25 mouse cellular contexts compared by ENCODE assay signal in genomic region chr11:82013756-82014155, GRCm38 (mm10). TPM values are rescaled to one million over a fixed set of nuclear protein-coding genes. Genes with fewer than 3 reads are reported as not detected.
A peak's percentile ranks its signal among the peaks of the same experiment; 100 is the strongest.
DNase-seq lines count a peak whose midpoint lies in the region; ATAC-seq lines count a peak whose summit lies in the region.
"Had no signal": no experiment of that assay in that cellular context is flagged by ENCODE, and none has a peak within 500 bp of the region (broad histone marks: within the 10 kb centered on the region; RNA-seq: fewer than 3 reads in every experiment).

No protein-coding gene starts in this region.

- peaks cover 6% of the 10 kb centered on the region; the same call in 1 of the 2 replicates for H3K4me1 ChIP-seq in intestine, embryonic 14.5 days (replicated peaks; ENCODE audit: control insufficient read depth, insufficient read depth, low read length)
- 0 out of 2 replicates have a peak, but pooled peaks cover 5% of the 10 kb centered on the region for H3K4me1 ChIP-seq in intestine, embryonic 15.5 days (replicated peaks)
- H3K4me1 ChIP-seq in lung, embryonic 15.5 days: no peaks in the 10 kb centered on the region

- H3K27ac ChIP-seq in intestine, embryonic 14.5 days (ENCODE audit: low read depth): 0 out of 2 replicates have a peak overlapping the region, but pooled peaks have one; percentile 16
- H3K27ac ChIP-seq in intestine, embryonic 15.5 days: no peak overlapping the region
- no peak overlapping the region for H3K27ac ChIP-seq in lung, embryonic 15.5 days

- no peak overlapping the region for H3K4me3 ChIP-seq in intestine, embryonic 14.5 days (ENCODE audit: low read depth, low read length)
- H3K4me3 ChIP-seq in intestine, embryonic 15.5 days (replicated peaks): no peak overlapping the region
- no peak overlapping the region for H3K4me3 ChIP-seq in lung, embryonic 15.5 days

- no peak overlapping the region for H3K9ac ChIP-seq in intestine, embryonic 14.5 days (ENCODE audit: low read length)
- no peak overlapping the region for H3K9ac ChIP-seq in intestine, embryonic 15.5 days
- no peak overlapping the region for H3K9ac ChIP-seq in lung, embryonic 15.5 days

- no peaks in the 10 kb centered on the region for H3K9me3 ChIP-seq in intestine, embryonic 14.5 days (ENCODE audit: control insufficient read depth, low read length)
- no peaks in the 10 kb centered on the region for H3K9me3 ChIP-seq in intestine, embryonic 15.5 days
- H3K9me3 ChIP-seq in lung, embryonic 15.5 days: no peaks in the 10 kb centered on the region

- WGBS in intestine, embryonic 14.5 days: 19% methylated on average over 1 of the region's 1 CpGs
- WGBS in intestine, embryonic 15.5 days: 30% methylated on average over 1 of the region's 1 CpGs
- 12% methylated on average over 1 of the region's 1 CpGs for WGBS in lung, embryonic 15.5 days

- DNase-seq in intestine, embryonic 14.5 days (ENCODE audit: low spot score): no peak
- DNase-seq in lung, adult 18-20 months: no peak
- DNase-seq in 3T3-L1 (ENCODE audit: low read depth, low spot score) (peak; percentile 81), NIH3T3 (ENCODE audit: low read depth) (peak; percentile 66)
- no peak for DNase-seq in kidney, postnatal 14 days
- DNase-seq in kidney, adult 11 months: no peak
- DNase-seq: adrenal gland, adult 2 months; adrenal gland, adult 8-10 months; adrenal gland, postnatal 10 days; adrenal gland, postnatal 14 days; adrenal gland, postnatal 25 days; adrenal gland, postnatal 36 days; B cell, adult 2 months; cerebellum, adult 11 months; cerebellum, adult 11-12 months; cerebellum, adult 18-20 months; cerebellum, adult 2 months had no signal

- H3K27me3 ChIP-seq in intestine, embryonic 14.5 days (replicated peaks; ENCODE audit: control insufficient read depth, insufficient read depth, low read length): no peaks in the 10 kb centered on the region
- H3K27me3 ChIP-seq in intestine, embryonic 15.5 days (replicated peaks): no peaks in the 10 kb centered on the region
- no peaks in the 10 kb centered on the region for H3K27me3 ChIP-seq in lung, embryonic 15.5 days
- H3K27me3 ChIP-seq: Patski had no signal

- no peak for ATAC-seq in intestine, embryonic 14.5 days (replicated peaks; ENCODE audit: low FRiP score, low TSS enrichment, low read depth)
- no peak for ATAC-seq in intestine, embryonic 15.5 days
- 0 out of 2 replicates have a peak, but pooled peaks have one; percentile 10 for ATAC-seq in lung, embryonic 15.5 days (ENCODE audit: borderline replicate concordance, extremely low read depth, low FRiP score, low TSS enrichment)
- ATAC-seq: activated CD4-positive, CD25-positive, alpha-beta regulatory T cell, adult 4 months; CD4-positive, CD25-positive, alpha-beta regulatory T cell, adult 4 months; Patski had no signal

- H3K36me3 ChIP-seq in intestine, embryonic 14.5 days (ENCODE audit: control insufficient read depth, insufficient read depth, low read length): no peaks in the 10 kb centered on the region
- no peaks in the 10 kb centered on the region for H3K36me3 ChIP-seq in intestine, embryonic 15.5 days
- no peaks in the 10 kb centered on the region for H3K36me3 ChIP-seq in lung, embryonic 15.5 days
- H3K36me3 ChIP-seq: G1E had no signal

- H3K4me2 ChIP-seq in intestine, embryonic 14.5 days (ENCODE audit: low read length): no peak overlapping the region
- H3K4me2 ChIP-seq in intestine, embryonic 15.5 days (replicated peaks): no peak overlapping the region
- H3K4me2 ChIP-seq in lung, embryonic 15.5 days: no peak overlapping the region

RNA-seq across cellular contexts. Expression of gene Ccl2, which starts 21.6 kb away (rescaled TPM):
- polyA plus RNA-seq in intestine, embryonic 14.5 days (2014; fragmentation: Nextera tagmentation; extraction: Ambion mirVana): 14.0 and 17.4 TPM in 2 replicates
- polyA plus RNA-seq in intestine, embryonic 15.5 days (2015; fragmentation: Nextera tagmentation; extraction: Ambion mirVana): 10.2 and 10.4 TPM in 2 replicates
- polyA plus RNA-seq in lung, embryonic 15.5 days (2015; fragmentation: Nextera tagmentation; extraction: Ambion mirVana): 26.0 and 29.9 TPM in 2 replicates
- polyA plus RNA-seq: activated CD4-positive, CD25-positive, alpha-beta regulatory T cell, adult 4 months; CD4-positive, CD25-positive, alpha-beta regulatory T cell, adult 4 months; cerebellum, adult 2 months; G1E had no signal

RNA-seq across cellular contexts. Expression of gene Gm17268, which starts 24.6 kb away (rescaled TPM):
- polyA plus RNA-seq in intestine, embryonic 14.5 days (2014; fragmentation: Nextera tagmentation; extraction: Ambion mirVana): not detected in 2 replicates
- not detected in 2 replicates for polyA plus RNA-seq in intestine, embryonic 15.5 days (2015; fragmentation: Nextera tagmentation; extraction: Ambion mirVana)
- not detected in 2 replicates for polyA plus RNA-seq in lung, embryonic 15.5 days (2015; fragmentation: Nextera tagmentation; extraction: Ambion mirVana)
- polyA plus RNA-seq: activated CD4-positive, CD25-positive, alpha-beta regulatory T cell, adult 4 months; adrenal gland, adult 2 months; brain, embryonic 14.5 days; C2C12; CD4-positive, CD25-positive, alpha-beta regulatory T cell, adult 4 months; cerebellum, adult 2 months; G1E; Patski had no signal

RNA-seq across cellular contexts. Expression of gene Ccl7, which starts 31.8 kb away (rescaled TPM):
- polyA plus RNA-seq in intestine, embryonic 14.5 days (2014; fragmentation: Nextera tagmentation; extraction: Ambion mirVana): 3.6 TPM in 2 replicates
- 3.6 and 5.1 TPM in 2 replicates for polyA plus RNA-seq in intestine, embryonic 15.5 days (2015; fragmentation: Nextera tagmentation; extraction: Ambion mirVana)
- 15.1 and 16.1 TPM in 2 replicates for polyA plus RNA-seq in lung, embryonic 15.5 days (2015; fragmentation: Nextera tagmentation; extraction: Ambion mirVana)
- polyA plus RNA-seq: activated CD4-positive, CD25-positive, alpha-beta regulatory T cell, adult 4 months; CD4-positive, CD25-positive, alpha-beta regulatory T cell, adult 4 months; cerebellum, adult 2 months; G1E had no signal

RNA-seq across cellular contexts. Expression of gene Ccl11, which starts 43.9 kb away (rescaled TPM):
- polyA plus RNA-seq in intestine, embryonic 14.5 days (2014; fragmentation: Nextera tagmentation; extraction: Ambion mirVana): 52.3 and 61.1 TPM in 2 replicates
- 97.5 and 103 TPM in 2 replicates for polyA plus RNA-seq in intestine, embryonic 15.5 days (2015; fragmentation: Nextera tagmentation; extraction: Ambion mirVana)
- 81.8 and 84.7 TPM in 2 replicates for polyA plus RNA-seq in lung, embryonic 15.5 days (2015; fragmentation: Nextera tagmentation; extraction: Ambion mirVana)
- polyA plus RNA-seq: activated CD4-positive, CD25-positive, alpha-beta regulatory T cell, adult 4 months; CD4-positive, CD25-positive, alpha-beta regulatory T cell, adult 4 months; G1E; Patski had no signal

RNA-seq across cellular contexts. Expression of gene Asic2, which starts 45.5 kb away (rescaled TPM):
- 0.16 and 0.22 TPM in 2 replicates for polyA plus RNA-seq in intestine, embryonic 14.5 days (2014; fragmentation: Nextera tagmentation; extraction: Ambion mirVana)
- 0.19 and 0.32 TPM in 2 replicates for polyA plus RNA-seq in intestine, embryonic 15.5 days (2015; fragmentation: Nextera tagmentation; extraction: Ambion mirVana)
- 0.33 and 0.37 TPM in 2 replicates for polyA plus RNA-seq in lung, embryonic 15.5 days (2015; fragmentation: Nextera tagmentation; extraction: Ambion mirVana)
- polyA plus RNA-seq: activated CD4-positive, CD25-positive, alpha-beta regulatory T cell, adult 4 months; C2C12; CD4-positive, CD25-positive, alpha-beta regulatory T cell, adult 4 months; G1E had no signal

Comparison
In these comparisons a context has a peak if more than half of its experiments do, and no peak if none do; other contexts are left out.
1. DNase-seq: peak in 3T3-L1 (single experiment) and NIH3T3 (single experiment); none in intestine, embryonic 14.5 days (single experiment), lung, adult 18-20 months (0 of 2), kidney, postnatal 14 days (single experiment) and kidney, adult 11 months (single experiment).